Mouse (Mus musculus) heart, embryonic 12.5 days (tissue): ENCODE measurements around the gene Jade1. TPM values are rescaled to one million over a fixed set of nuclear protein-coding genes. Genes with fewer than 3 reads are reported as not detected.

Experiments
- ATAC-seq: fragments of 200-750 bp; cut with Nextera tagmentation; 2 replicates; pipeline ENCODE4 v1.8.0; 2017; ENCODE audit warnings: moderate TSS enrichment, moderate library complexity; ENCODE audit not compliant: insufficient number of reproducible peaks, low FRiP score
- H3K27ac ChIP-seq: fragments of 300-500 bp; sonication (generic); 2 replicates; pipeline ENCODE4 v1.5.1; 2016; ENCODE audit warnings: mild to moderate bottlenecking, moderate library complexity; ENCODE audit not compliant: poor library complexity, severe bottlenecking
- H3K27me3 ChIP-seq: fragments of 300-500 bp; sonication (generic); replicated peaks from 2 replicates; pipeline ENCODE4 v1.6.1; 2016; ENCODE audit warnings: mild to moderate bottlenecking, moderate library complexity
- H3K36me3 ChIP-seq: fragments of 300-500 bp; sonication (generic); 2 replicates; pipeline ENCODE4 v1.6.1; 2016; ENCODE audit warnings: mild to moderate bottlenecking, moderate library complexity
- H3K4me1 ChIP-seq: fragments of 300-500 bp; sonication (generic); replicated peaks from 2 replicates; pipeline ENCODE4 v1.6.1; 2016; ENCODE audit warnings: mild to moderate bottlenecking
- H3K4me2 ChIP-seq: fragments of 300-500 bp; sonication (generic); 2 replicates; pipeline ENCODE4 v1.6.1; 2016; ENCODE audit warnings: mild to moderate bottlenecking, moderate library complexity
- H3K4me3 ChIP-seq: fragments of 300-500 bp; sonication (generic); 2 replicates; pipeline ENCODE4 v1.5.1; 2016; ENCODE audit warnings: mild to moderate bottlenecking
- H3K9ac ChIP-seq: fragments of 300-500 bp; sonication (generic); 2 replicates; pipeline ENCODE4 v1.6.1; 2016; ENCODE audit warnings: mild to moderate bottlenecking, moderate library complexity
- H3K9me3 ChIP-seq: fragments of 300-500 bp; sonication (generic); replicated peaks from 2 replicates; pipeline ENCODE4 v1.6.1; 2016; ENCODE audit warnings: mild to moderate bottlenecking, moderate library complexity
- WGBS: fragments of 180-500 bp; shearing (Covaris S2); methylation state at CpG from one replicate; pipeline ENCODE4 v1.1.7; 2016; 5-methylcytosine and 5-hydroxymethylcytosine counted together
- polyA plus RNA-seq: library from polyadenylated mRNA; unstranded; fragments of >200 nt; fragmentation: Nextera tagmentation; extraction: Ambion mirVana; gene quantifications from 2 replicates; pipeline ENCODE4 v1.2.1, GENCODE M21; 2016

Jade1 gene
- polyA plus RNA-seq, 1 experiment from 2014 or later: 19.3 TPM

- Histone ChIP-seq H3K4me3 (no peak overlapping the region), H3K9ac (no peak overlapping the region), H3K9me3 (no peaks in the 10 kb centered on the region), H3K27ac (no peak overlapping the region), H3K4me1 (peaks cover 21% of the 10 kb centered on the region), H3K4me2 (no peak overlapping the region), H3K36me3 (no peaks in the 10 kb centered on the region), H3K27me3 (no peaks in the 10 kb centered on the region)
- no peak for ATAC-seq
- whole genome bisulfite sequencing: 81% methylated on average over 4 of the region's 4 CpGs
These were observed 7.3 kb upstream of the Jade1 start for GRCm38 (mm10) chr3:41548238-41548637.

- Histone ChIP-seq H3K4me2 (no peak overlapping the region), H3K36me3 (no peaks in the 10 kb centered on the region), H3K4me1 (peaks cover 21% of the 10 kb centered on the region), H3K27ac (no peak overlapping the region), H3K27me3 (no peaks in the 10 kb centered on the region), H3K9ac (no peak overlapping the region), H3K9me3 (no peaks in the 10 kb centered on the region), H3K4me3 (no peak overlapping the region)
- 0 out of 2 replicates have a peak, but pooled peaks have one; percentile 48 for ATAC-seq
- 38% methylated on average over 3 of the region's 3 CpGs for WGBS
These were observed 3.9 kb upstream of the Jade1 start for GRCm38 (mm10) chr3:41551671-41552070.

GRCm38 (mm10) chr3:41552777-41553548 is 2.6 kb upstream of the Jade1 start:
- H3K4me1 ChIP-seq: peaks cover 21% of the 10 kb centered on the region
- no peak overlapping the region for H3K9ac ChIP-seq
- no peaks in the 10 kb centered on the region for H3K27me3 ChIP-seq
- no peaks in the 10 kb centered on the region for H3K9me3 ChIP-seq
- peak; percentile 68; the same call in 1 of the 2 replicates for ATAC-seq
- WGBS: 20% methylated on average over 11 of the region's 11 CpGs
- H3K4me2 ChIP-seq: no peak overlapping the region
- H3K36me3 ChIP-seq: no peaks in the 10 kb centered on the region
- no peak overlapping the region for H3K27ac ChIP-seq
- no peak overlapping the region for H3K4me3 ChIP-seq

GRCm38 (mm10) chr3:41553681-41554080 is 1.9 kb upstream of the Jade1 start:
- no peak overlapping the region for H3K9ac ChIP-seq
- no peak overlapping the region for H3K4me2 ChIP-seq
- H3K4me3 ChIP-seq: no peak overlapping the region
- H3K36me3 ChIP-seq: no peaks in the 10 kb centered on the region
- peaks cover 21% of the 10 kb centered on the region for H3K4me1 ChIP-seq
- H3K27me3 ChIP-seq: no peaks in the 10 kb centered on the region
- 32% methylated on average over 4 of the region's 4 CpGs for WGBS
- H3K9me3 ChIP-seq: no peaks in the 10 kb centered on the region
- H3K27ac ChIP-seq: no peak overlapping the region
- no peak for ATAC-seq

- no peak for ATAC-seq
- WGBS: 86% methylated on average over 24 of the region's 24 CpGs
These were observed 753 bp upstream of the Jade1 start for GRCm38 (mm10) chr3:41554480-41555475.

GRCm38 (mm10) chr3:41556451-41557266 is 1.1 kb downstream of the Jade1 start:
- no peaks in the 10 kb centered on the region for H3K36me3 ChIP-seq
- no peak overlapping the region for H3K4me3 ChIP-seq
- no peak for ATAC-seq
- no peaks in the 10 kb centered on the region for H3K9me3 ChIP-seq
- H3K4me1 ChIP-seq: peaks cover 15% of the 10 kb centered on the region
- H3K27me3 ChIP-seq: no peaks in the 10 kb centered on the region
- H3K4me2 ChIP-seq: no peak overlapping the region
- no peak overlapping the region for H3K27ac ChIP-seq
- 91% methylated on average over 8 of the region's 11 CpGs for WGBS
- no peak overlapping the region for H3K9ac ChIP-seq

More at GRCm38 (mm10) chr3:41554480-41555475, 753 bp upstream of the Jade1 start:
- H3K27ac ChIP-seq: no peak overlapping the region
- H3K27me3 ChIP-seq: no peaks in the 10 kb centered on the region
- H3K36me3 ChIP-seq: no peaks in the 10 kb centered on the region
- no peaks in the 10 kb centered on the region for H3K9me3 ChIP-seq
- no peak overlapping the region for H3K4me2 ChIP-seq
- H3K4me3 ChIP-seq: no peak overlapping the region
- H3K9ac ChIP-seq: no peak overlapping the region
- H3K4me1 ChIP-seq: peaks cover 21% of the 10 kb centered on the region

- Histone ChIP-seq H3K27ac (no peak overlapping the region), H3K36me3 (no peaks in the 10 kb centered on the region), H3K4me2 (no peak overlapping the region), H3K4me1 (peaks cover 15% of the 10 kb centered on the region), H3K9me3 (no peaks in the 10 kb centered on the region), H3K4me3 (no peak overlapping the region), H3K9ac (no peak overlapping the region), H3K27me3 (no peaks in the 10 kb centered on the region)
- ATAC-seq: no peak
- 92% methylated on average over 19 of the region's 19 CpGs for WGBS
These were observed 1.9 kb downstream of the Jade1 start for GRCm38 (mm10) chr3:41557267-41557995.

- H3K4me3 ChIP-seq: no peak overlapping the region
- H3K27ac ChIP-seq: no peak overlapping the region
- H3K27me3 ChIP-seq: no peaks in the 10 kb centered on the region
- H3K9me3 ChIP-seq: no peaks in the 10 kb centered on the region
- H3K4me1 ChIP-seq: no peaks in the 10 kb centered on the region; the same call in 1 of the 2 replicates
- H3K36me3 ChIP-seq: no peaks in the 10 kb centered on the region
- H3K4me2 ChIP-seq: no peak overlapping the region
- no peak overlapping the region for H3K9ac ChIP-seq
- no peak for ATAC-seq
- 86% methylated on average over 6 of the region's 6 CpGs for WGBS
These were observed 5.0 kb downstream of the Jade1 start for GRCm38 (mm10) chr3:41560489-41560888.

GRCm38 (mm10) chr3:41561787-41562186 is 6.3 kb downstream of the Jade1 start:
- WGBS: 84% methylated on average over 5 of the region's 5 CpGs
- Histone ChIP-seq H3K4me1 (peaks cover 5% of the 10 kb centered on the region; the same call in 1 of the 2 replicates), H3K4me3 (no peak overlapping the region), H3K27ac (no peak overlapping the region), H3K36me3 (no peaks in the 10 kb centered on the region), H3K4me2 (no peak overlapping the region), H3K9me3 (no peaks in the 10 kb centered on the region), H3K27me3 (no peaks in the 10 kb centered on the region), H3K9ac (no peak overlapping the region)
- no peak for ATAC-seq
